Mouse (Mus musculus) fibroblast of lung, adult 2 months (primary cell): ENCODE measurements around the gene Pld6.
A peak's percentile ranks its signal among the peaks of the same experiment; 100 is the strongest.

Experiments
- DNase-seq: peaks from one replicate; pipeline ENCODE4 v3.0.0-alpha.2; 2011; ENCODE audit warnings: low read depth

Gene Pld6

GRCm38 (mm10) chr11:59787199-59787781 is at the start of gene Pld6:
Gene Pld6, minus strand, starts transcription at chr11:59787645.
- no peak for DNase-seq

- no peak for DNase-seq
These were observed 34.2 kb upstream of the Pld6 start for GRCm38 (mm10) chr11:59821625-59822024.

- DNase-seq, result no peak
These were observed 30.5 kb upstream of the Pld6 start for GRCm38 (mm10) chr11:59817916-59818315.

- DNase-seq, result no peak
These were observed 28.1 kb upstream of the Pld6 start for GRCm38 (mm10) chr11:59815482-59816065.

- DNase-seq, result no peak
These were observed 27.5 kb upstream of the Pld6 start for GRCm38 (mm10) chr11:59814936-59815335.

GRCm38 (mm10) chr11:59814311-59814710 is 26.9 kb upstream of the Pld6 start:
- no peak for DNase-seq

- DNase-seq, result no peak
These were observed 25.8 kb upstream of the Pld6 start for GRCm38 (mm10) chr11:59813276-59813675.

GRCm38 (mm10) chr11:59811211-59811610 is 23.8 kb upstream of the Pld6 start:
- no peak for DNase-seq

GRCm38 (mm10) chr11:59810480-59811158 is 23.2 kb upstream of the Pld6 start:
- DNase-seq, result no peak

- peak; percentile 74 for DNase-seq
These were observed 22.4 kb upstream of the Pld6 start, which contains the start of gene Flcn for GRCm38 (mm10) chr11:59809670-59810474. Gene Flcn, minus strand, starts transcription at chr11:59810016.

GRCm38 (mm10) chr11:59809071-59809669 is 21.7 kb upstream of the Pld6 start:
- DNase-seq, result no peak

GRCm38 (mm10) chr11:59808170-59808960 is 20.9 kb upstream of the Pld6 start:
- no peak for DNase-seq

- no peak for DNase-seq
These were observed 18.2 kb upstream of the Pld6 start for GRCm38 (mm10) chr11:59805656-59806055.

- no peak for DNase-seq
These were observed 17.8 kb upstream of the Pld6 start for GRCm38 (mm10) chr11:59805256-59805655.

- DNase-seq, result no peak
These were observed 17.1 kb upstream of the Pld6 start for GRCm38 (mm10) chr11:59804409-59805110.

GRCm38 (mm10) chr11:59803516-59803915 is 16.1 kb upstream of the Pld6 start:
- no peak for DNase-seq

- DNase-seq, result no peak
These were observed 14.4 kb upstream of the Pld6 start for GRCm38 (mm10) chr11:59801881-59802280.

GRCm38 (mm10) chr11:59800412-59800811 is 13.0 kb upstream of the Pld6 start:
- DNase-seq, result no peak

- no peak for DNase-seq
These were observed 5.9 kb upstream of the Pld6 start for GRCm38 (mm10) chr11:59793390-59793789.

GRCm38 (mm10) chr11:59789311-59789710 is 1.9 kb upstream of the Pld6 start:
- DNase-seq, result no peak
